Mouse (Mus musculus) heart, adult 10 weeks (tissue): Measurements from ENCODE around the gene Bmp5. TPM values are rescaled to one million over a fixed set of nuclear protein-coding genes. Genes with fewer than 3 reads are reported as not detected.

Experiments
- polyA plus RNA-seq: library from polyadenylated mRNA; stranded (reverse); fragments of 350-450 nt; fragmentation: Illumina TruSeq; extraction: RNeasy Lipid Tissue Mini Kit (QIAGEN cat#74804); gene quantifications from one replicate; pipeline ENCODE4 v1.2.3, GENCODE M21; 2014; ENCODE audit warnings: low read depth, low replicate concordance

Gene Bmp5
- 1.3 TPM for polyA plus RNA-seq

GRCm38 (mm10) chr9:75775129-75775845 is at the start of gene Bmp5:
TSS of gene Bmp5 (plus strand) at chr9:75775364.

Other genes starting within 250 kb of the Bmp5 start
- 36.7 TPM for gene Tmod3, start 215.7 kb upstream of the Bmp5 start, polyA plus RNA-seq
- gene Tmod2, start 164.0 kb upstream of the Bmp5 start, polyA plus RNA-seq, result 2.0 TPM
- 17.2 TPM for gene Lysmd2, start 149.6 kb upstream of the Bmp5 start, polyA plus RNA-seq
- gene Scg3, start 91.3 kb upstream of the Bmp5 start, polyA plus RNA-seq, result 0.37 TPM
- gene Hmgcll1, start 239.5 kb downstream of the Bmp5 start, polyA plus RNA-seq, result 0.26 TPM